Mouse (Mus musculus) thymus, adult 18-20 months (tissue): ENCODE measurements around the gene Zfp36l2.

Source experiments
- DNase-seq, 2 experiments: peaks; one replicate each; pipeline ENCODE4 v3.0.0; 2022; ENCODE audit warnings: mixed read lengths in 2 of 2

Gene Zfp36l2

DNA sequence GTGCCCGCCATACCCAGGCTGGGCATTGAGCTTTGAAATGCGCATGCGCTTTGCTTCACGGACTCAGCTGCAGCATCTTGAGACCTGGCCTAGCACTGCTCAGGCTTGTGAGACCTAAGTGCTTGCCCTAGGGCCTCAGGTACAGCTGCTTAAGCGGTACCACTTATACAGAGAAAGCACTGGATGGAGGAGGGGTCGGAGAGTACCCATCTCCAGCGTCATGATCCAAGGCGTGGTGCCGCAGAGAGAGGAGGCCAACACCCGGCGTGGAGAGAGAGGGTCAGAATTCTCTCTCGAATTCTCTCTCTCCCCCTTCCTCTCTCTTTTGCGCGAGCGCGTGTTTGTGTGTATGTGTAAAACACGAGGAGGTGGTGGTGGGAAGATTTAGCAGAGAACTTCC, 12.6 kb downstream of the Zfp36l2 start:
- peak in 1 of 2 experiments; percentile 6 for DNase-seq

DNA sequence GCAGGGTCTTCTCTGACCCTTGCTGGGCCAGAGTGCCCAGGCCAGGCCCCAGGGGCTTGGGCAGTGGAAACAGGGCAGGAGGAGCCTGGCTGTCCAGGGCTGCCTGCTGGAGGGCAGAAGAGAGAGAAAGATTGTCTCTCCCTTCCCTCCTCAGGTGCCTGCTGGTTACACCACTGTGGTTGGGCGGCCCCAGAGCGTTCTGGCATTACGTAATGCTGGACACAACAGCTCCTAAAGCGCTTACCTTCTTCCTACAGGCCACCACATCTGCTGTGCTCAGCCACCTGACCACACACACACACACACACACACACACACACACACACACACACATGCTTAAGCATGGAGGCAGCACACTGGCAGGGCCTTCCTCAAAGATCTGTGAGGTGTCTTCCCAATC, 20.4 kb downstream of the Zfp36l2 start:
- peak; percentile 0 to 3 for DNase-seq

DNA sequence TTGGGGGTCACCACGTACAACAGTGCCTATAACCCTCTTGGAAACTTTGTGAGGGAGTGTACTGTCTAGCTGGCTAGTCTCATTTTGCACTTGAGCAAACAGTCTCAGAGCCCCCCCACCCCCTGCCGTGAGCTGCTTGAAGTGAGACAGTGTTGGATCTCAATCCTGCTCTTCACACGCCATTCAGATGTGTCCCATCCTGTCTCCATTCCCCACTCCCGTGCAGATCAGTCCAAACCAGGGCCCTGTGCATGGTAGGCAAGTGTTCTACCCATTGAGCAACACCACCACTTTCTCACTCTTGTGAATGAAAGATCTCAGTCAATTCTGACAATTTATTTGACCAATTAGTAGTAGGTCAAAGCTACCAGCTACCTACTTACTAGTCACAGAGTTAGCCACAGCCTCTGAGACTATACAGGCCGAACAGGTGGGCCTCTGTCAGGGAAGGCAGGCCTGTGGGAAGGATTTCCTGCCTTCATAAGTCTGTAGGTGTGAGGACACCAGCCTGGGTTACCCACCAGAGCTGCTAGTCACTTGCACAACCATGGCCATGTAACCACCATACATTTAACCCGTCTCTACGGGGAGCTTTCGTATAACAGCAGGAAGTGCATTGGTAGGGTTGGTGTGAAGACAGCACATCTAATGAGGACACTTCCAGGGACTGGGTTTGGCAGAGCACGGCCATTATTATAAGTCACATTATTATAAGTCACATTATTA, 21.4 kb downstream of the Zfp36l2 start:
- DNase-seq: peak; percentile 15 to 46

- peak; percentile 2 to 7 for DNase-seq
Observed at GRCm38 (mm10) chr17:84165735-84166134, 22.0 kb downstream of the Zfp36l2 start.

DNA sequence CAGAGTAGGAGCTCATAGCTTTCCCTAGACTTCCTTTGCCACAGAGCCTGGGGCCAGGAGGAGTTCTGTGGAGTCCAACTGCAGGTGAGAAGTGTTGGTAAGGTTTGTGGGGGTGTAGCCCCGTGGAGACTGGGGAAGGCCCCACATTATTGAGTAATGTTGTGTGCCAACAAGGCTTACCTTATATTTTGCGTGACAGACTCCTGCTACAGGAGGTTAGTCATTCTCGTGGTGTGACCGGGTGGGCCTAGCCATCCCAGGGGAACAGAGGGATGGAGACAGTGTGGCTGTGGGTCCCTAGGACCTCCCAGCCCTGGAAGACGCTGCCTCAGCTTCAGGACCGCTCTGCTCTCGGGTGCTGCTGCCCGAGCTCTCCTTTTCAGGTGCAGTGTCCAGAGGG, 23.6 kb downstream of the Zfp36l2 start:
- peak; percentile 5 to 9 for DNase-seq

GRCm38 (mm10) chr17:84163066-84163785, 24.5 kb downstream of the Zfp36l2 start:
- peak; percentile 24 to 56 for DNase-seq

DNA sequence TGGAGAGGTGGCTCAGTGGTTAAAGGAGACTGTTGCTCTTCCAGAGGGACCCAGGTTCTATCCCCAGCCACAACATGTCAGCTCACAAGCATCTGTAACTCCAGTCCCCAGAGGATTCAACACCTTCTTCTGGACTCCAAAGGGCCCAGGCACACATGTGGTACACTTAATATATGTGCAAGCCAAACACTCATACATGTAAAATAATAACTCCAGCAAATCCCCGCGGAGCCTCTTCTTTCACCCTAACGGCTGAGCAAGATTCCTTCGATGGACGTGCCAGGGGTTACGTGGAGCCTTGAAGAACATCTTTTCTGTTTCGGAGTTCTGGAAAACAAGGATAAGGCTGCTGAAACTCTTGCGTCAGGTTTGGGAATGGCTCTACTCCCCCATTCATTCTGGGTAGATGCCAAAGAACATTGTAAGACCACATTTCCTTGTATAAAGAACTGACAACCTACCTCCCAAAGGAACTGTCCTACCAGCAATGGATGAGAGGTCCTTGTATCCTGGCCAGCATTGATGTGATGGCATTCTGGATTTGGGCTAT, 25.5 kb downstream of the Zfp36l2 start:
- DNase-seq: peak; percentile 4 to 13

DNA sequence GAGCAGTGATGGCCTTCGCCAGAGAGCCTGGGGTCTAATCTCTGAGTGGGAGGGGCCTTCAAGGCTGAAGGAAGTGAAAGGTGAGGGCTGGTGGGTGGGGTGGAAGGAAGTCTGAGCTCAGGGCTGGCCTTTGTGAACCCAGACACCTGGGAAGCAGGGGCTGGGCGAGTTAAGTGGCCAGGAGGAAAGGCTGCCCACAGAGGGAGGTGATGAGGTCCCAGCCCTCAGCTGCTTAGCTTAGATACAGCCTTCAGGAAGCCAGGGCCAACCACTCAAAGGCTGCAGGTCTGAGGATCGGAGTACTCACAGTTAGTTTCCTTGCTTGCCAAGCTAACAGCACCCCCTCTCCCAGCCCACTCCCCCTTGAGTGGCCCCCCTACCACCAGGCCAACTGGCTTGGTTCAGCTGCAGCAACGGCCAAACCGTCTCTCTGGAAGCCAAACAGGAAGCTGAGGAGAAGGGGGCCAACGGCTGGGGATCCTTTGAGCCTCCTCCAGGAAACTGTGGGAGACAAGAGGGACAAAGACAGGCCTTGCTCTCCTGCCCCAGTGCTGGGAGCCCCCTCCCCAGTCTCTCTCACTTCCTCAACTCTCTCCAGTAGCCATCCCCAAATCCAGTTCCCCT, 26.4 kb downstream of the Zfp36l2 start:
- DNase-seq: peak; percentile 44 to 69

DNA sequence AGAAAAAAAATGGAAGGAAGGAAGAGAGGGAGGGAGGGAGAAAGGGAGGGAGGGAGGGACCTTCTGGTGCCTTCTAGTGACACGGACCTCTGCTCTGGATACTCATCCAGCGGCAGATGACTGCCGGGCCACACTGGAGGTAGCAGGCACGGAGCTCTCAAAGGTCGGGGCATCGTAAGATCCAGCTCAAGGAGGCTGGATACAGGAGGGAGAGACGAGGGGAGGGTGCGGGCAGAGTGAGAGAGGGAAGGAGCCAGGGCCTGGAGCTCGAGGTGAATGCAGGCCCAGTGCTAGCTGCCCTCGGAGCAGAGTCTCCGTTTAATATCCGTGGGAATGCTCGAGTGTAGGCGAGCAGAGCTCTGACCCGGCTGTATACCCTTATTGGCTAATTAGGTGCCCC, 28.9 kb downstream of the Zfp36l2 start:
- peak; percentile 1 to 4 for DNase-seq

- peak in 1 of 2 experiments; percentile 3 for DNase-seq
Observed at GRCm38 (mm10) chr17:84158461-84158795, 29.3 kb downstream of the Zfp36l2 start.

DNA sequence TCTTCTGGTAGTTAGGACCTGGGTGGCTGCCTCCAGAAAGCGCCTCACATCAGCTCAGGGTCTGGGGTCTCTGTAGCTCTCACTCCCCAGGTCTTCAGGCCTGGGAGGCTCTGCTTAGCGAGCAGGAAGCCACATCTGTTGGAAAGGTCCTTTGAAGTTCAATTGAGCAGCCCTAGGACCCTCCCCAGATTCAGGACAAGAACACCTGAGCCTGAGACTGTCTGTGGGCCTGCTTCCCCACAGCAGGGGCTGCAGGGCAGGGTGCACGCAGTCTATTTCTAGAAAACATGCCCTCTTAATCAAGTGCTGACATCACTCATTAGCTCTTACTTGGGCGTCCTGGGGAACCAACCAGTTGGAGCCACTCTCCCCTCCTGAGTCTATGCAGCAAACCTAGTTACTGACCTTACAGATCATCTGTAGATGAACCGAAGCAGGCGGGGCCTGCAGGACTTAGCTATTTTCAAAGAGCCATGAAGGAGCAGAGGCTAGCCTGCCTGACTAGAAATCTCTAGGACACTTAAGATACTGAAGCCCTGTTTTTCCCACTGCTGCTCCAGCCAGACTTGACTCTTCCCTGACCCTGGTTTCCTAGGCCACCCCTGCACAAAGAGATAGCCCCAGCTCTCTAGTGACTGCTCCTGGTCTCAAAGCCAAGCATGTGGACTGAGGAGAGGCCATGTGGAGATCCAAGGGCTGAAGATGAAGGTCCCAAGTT, 29.8 kb downstream of the Zfp36l2 start:
- peak; percentile 1 to 13 for DNase-seq

- DNase-seq: peak; percentile 2 to 15
Observed at GRCm38 (mm10) chr17:84156748-84157742, 30.7 kb downstream of the Zfp36l2 start.

GRCm38 (mm10) chr17:84156227-84156573, 31.5 kb downstream of the Zfp36l2 start:
- peak; percentile 1 to 23 for DNase-seq

DNA sequence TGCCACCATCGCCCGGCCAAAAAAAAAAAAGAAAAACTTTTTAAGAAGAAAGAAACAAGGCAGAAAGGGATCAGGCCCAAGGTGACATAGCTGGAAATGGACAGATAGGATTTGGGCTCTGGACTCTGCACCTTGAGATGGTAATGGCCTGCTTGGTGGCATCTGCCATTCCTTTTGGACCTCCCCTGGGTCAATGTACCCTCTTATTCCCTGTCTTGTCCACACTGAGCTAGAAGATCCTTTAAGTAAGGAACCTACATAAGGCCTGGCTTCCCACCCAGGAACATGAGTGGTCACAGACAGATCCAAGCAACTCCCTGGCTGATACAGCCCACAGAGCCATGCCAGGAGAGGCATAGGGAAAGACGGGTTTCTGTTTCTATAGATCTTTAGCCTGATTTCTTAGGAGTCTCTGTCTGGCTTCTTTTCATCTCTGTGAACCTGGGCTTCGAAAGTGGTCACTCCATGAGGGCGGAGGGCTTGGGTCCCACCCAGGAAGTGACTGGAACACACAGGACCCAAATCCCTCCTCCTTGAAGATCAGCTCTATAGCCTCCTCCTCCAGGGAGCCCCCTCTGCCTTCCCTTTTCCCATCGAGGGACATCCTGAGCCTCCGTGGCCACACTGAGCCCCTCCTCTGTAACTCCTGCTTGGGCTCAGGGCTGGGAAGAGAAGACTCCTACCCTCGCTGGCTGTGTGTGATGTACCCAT, 32.1 kb downstream of the Zfp36l2 start:
- peak; percentile 6 for DNase-seq

DNA sequence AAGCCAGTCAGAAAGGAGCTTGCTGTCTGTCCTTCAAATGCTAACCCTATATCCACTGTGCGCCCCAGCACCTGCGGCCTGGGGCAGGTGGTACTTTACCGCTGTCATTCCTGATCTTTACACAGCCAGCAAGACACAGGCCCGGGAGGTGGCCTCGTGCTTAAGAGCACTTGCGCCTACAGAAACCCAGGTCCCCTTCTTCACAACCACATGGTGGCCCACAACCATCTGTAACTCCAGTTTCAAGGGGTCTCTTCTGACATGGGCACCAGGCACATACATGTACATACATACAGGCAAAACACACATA, 32.8 kb downstream of the Zfp36l2 start:
- peak; percentile 1 to 13 for DNase-seq

DNA sequence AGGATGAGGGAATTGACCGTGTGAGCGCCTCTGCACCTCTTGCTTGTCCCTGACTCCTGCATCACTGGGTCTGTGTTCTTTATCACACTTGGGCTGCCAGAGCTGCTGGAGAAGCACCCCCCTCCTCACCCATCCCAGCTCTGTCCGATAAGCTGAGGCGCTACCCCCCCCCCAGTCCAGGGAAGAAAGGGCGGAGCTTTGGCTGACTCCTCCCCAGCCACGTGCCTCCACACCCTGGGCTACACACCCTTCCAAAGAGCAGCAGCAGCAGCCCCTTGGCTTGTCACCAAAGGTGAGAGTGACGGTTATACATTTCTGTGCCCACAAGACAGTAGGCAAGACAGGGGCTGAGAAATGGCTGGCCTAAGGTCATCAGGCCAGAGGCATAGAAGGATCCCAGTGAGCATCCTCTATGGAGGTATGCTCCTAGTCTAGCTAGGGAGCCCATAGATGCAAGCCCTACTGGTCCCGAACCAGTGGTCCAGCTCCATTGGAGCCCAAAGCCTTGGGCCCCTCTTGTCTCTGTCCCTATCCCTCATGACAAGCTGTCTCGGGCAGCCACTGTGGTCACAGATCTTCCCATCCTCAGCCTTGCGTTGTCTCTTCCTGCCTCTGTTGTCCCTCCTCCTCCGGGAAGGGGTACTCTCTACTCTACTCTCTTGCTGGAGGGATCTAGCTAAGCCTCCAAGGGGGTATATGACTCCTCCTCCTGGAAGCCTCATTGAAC, 33.3 kb downstream of the Zfp36l2 start:
- DNase-seq: peak in 1 of 2 experiments; percentile 14

GRCm38 (mm10) chr17:84152976-84153786, 34.6 kb downstream of the Zfp36l2 start:
- peak in 1 of 2 experiments; percentile 8 for DNase-seq

DNA sequence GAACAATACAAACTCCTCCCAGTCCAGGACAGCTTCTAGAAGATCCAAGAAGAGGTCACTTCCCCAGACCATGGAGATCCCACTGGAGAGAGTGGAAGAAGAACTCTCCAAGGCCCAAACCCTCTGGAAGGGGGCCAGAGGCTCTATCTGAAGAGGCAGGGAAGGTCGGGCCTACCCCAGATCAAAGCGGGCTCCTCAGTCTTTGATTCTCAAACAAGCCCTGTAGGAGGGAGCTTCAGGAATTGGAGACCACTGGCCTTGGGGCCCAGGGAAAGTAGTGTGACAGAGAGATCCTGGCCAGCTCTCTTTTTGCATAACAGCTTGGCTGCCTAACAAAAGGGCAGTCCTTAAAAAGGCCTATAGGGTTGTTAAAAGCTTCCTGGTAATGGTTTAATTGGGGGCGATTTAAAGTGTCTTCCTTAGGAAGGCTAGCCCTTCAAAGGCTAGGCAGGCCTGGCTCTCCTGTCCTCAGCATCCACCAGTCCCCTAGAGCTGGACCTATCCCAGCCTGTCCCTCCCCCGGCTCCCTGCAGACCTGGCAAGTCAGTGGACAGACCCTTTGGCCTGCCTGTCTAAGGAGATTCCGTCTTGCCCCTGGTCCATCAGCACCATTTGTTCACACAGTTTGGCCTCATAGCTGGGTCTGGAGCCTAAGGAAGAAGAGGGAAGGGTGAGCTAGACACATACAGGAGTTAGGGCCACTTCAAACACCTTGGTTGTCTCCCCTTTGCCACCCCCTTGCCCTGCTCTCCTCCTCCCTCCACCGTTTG, 35.4 kb downstream of the Zfp36l2 start:
- DNase-seq: peak in 1 of 2 experiments; percentile 9

- DNase-seq: peak in 1 of 2 experiments; percentile 10
Observed at GRCm38 (mm10) chr17:84151306-84151705, 36.4 kb downstream of the Zfp36l2 start.
